Mouse (Mus musculus) neural tube, embryonic 15.5 days (tissue): ENCODE results near the gene Exoc3l2. TPM values are rescaled to one million over a fixed set of nuclear protein-coding genes. Genes with fewer than 3 reads are reported as not detected.
"Not testable (repeated sequence)": the region's sequence is repeated elsewhere in the genome, so short reads cannot be mapped to it uniquely, and the experiment has no call there.

ENCODE experiments used
- ATAC-seq: fragments of 200-750 bp; cut with Nextera tagmentation; 2 replicates; pipeline ENCODE4 v1.8.0; 2017; ENCODE audit warnings: mild to moderate bottlenecking, moderate TSS enrichment, moderate library complexity; ENCODE audit not compliant: low FRiP score
- H3K27ac ChIP-seq: fragments of 300-500 bp; sonication (generic); replicated peaks from 2 replicates; pipeline ENCODE4 v1.5.1; 2015; ENCODE audit warnings: mild to moderate bottlenecking, inconsistent platforms
- H3K27me3 ChIP-seq: fragments of 300-500 bp; sonication (generic); replicated peaks from 2 replicates; pipeline ENCODE4 v1.6.1; 2015; ENCODE audit warnings: inconsistent platforms
- H3K36me3 ChIP-seq: fragments of 300-500 bp; sonication (generic); 2 replicates; pipeline ENCODE4 v1.6.1; 2015; ENCODE audit warnings: inconsistent platforms
- H3K4me1 ChIP-seq: fragments of 300-500 bp; sonication (generic); 2 replicates; pipeline ENCODE4 v1.6.1; 2015; ENCODE audit warnings: inconsistent platforms
- H3K4me2 ChIP-seq: fragments of 300-500 bp; sonication (generic); 2 replicates; pipeline ENCODE4 v1.6.1; 2015; ENCODE audit warnings: inconsistent platforms, mild to moderate bottlenecking, moderate library complexity
- H3K4me3 ChIP-seq: fragments of 300-500 bp; sonication (generic); replicated peaks from 2 replicates; pipeline ENCODE4 v1.5.1; 2015; ENCODE audit warnings: mild to moderate bottlenecking, inconsistent platforms
- H3K9ac ChIP-seq: fragments of 300-500 bp; sonication (generic); replicated peaks from 2 replicates; pipeline ENCODE4 v1.6.1; 2015; ENCODE audit warnings: mild to moderate bottlenecking, inconsistent platforms
- H3K9me3 ChIP-seq: fragments of 300-500 bp; sonication (generic); replicated peaks from 2 replicates; pipeline ENCODE4 v1.6.1; 2016; ENCODE audit warnings: inconsistent platforms
- WGBS: fragments of 180-500 bp; shearing (Covaris S2); methylation state at CpG from one replicate; pipeline ENCODE4 v1.1.7; 2015; ENCODE audit warnings: mixed read lengths; 5-methylcytosine and 5-hydroxymethylcytosine counted together
- polyA plus RNA-seq: library from polyadenylated mRNA; unstranded; fragments of >200 nt; fragmentation: Nextera tagmentation; extraction: Ambion mirVana; gene quantifications from 2 replicates; pipeline ENCODE4 v1.2.1, GENCODE M21; 2015

The Exoc3l2 gene
- polyA plus RNA-seq, 1 experiment from 2014 or later: 1.5 TPM

DNA sequence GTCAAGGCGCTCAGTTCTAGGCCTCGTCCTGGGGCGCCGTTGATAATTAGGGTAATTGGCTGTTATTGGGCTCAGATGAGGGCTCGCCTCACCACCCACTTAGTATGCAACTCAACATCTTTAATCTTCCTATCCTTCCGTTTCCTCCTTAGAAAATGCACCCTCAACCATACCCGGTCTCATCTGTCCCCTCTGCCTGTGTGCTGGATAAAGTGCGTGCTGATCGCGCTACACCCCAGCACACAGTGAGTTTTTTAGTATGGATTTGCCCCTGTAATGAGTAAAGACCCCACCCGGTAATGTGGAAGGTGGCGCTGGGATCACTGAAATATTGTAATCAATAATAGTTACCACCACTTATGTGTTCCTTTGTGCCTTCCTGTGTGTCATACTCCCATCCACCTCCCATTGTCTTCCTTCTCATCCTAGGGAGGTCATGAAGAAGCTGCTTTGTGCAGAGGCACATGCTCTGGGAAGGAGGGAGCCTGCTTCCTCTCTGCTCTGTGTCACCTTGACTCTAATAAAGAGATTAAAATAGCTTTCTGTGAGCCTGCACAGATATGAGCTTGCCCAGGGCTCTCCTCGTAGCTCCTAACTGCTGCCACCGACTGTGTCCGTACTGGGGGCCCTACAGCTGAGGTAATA lies 45.9 kb downstream of the Exoc3l2 start:
- peak overlapping the region; percentile 85 for H3K4me2 ChIP-seq
- no peaks in the 10 kb centered on the region for H3K27me3 ChIP-seq
- H3K4me3 ChIP-seq: peak overlapping the region; percentile 70
- WGBS: 8% methylated on average over 15 of the region's 15 CpGs
- H3K9ac ChIP-seq: peak overlapping the region; percentile 81
- no peaks in the 10 kb centered on the region for H3K36me3 ChIP-seq
- peak overlapping the region; percentile 87 for H3K27ac ChIP-seq
- ATAC-seq: peak; percentile 8
- no peaks in the 10 kb centered on the region for H3K9me3 ChIP-seq
- peaks cover 22% of the 10 kb centered on the region for H3K4me1 ChIP-seq

DNA sequence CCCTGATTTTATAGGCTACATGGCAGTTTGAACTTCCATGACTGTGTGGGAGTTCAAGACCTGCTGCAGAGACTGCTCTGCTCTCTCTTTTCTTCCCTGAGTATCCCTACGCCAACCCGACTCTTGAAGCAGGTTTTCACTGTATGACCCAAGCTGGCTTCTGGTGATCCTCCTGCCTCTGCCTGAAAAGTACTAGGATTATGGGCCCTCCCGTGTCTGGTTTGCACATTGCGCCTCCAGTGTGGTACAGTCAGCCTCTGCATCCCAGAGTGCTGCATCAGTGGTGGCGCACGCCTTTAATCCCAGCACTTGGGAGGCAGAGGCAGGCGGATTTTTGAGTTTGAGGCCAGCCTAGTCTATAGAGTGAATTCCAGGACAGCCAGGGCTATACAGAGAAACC lies 46.7 kb downstream of the Exoc3l2 start:
- Histone ChIP-seq H3K4me3 (peak overlapping the region; percentile 70), H3K4me1 (peaks cover 22% of the 10 kb centered on the region), H3K9me3 (no peaks in the 10 kb centered on the region), H3K9ac (no peak overlapping the region), H3K36me3 (no peaks in the 10 kb centered on the region), H3K4me2 (peak overlapping the region; percentile 85), H3K27me3 (no peaks in the 10 kb centered on the region), H3K27ac (no peak overlapping the region)
- 96% methylated on average over 7 of the region's 7 CpGs for WGBS
- ATAC-seq: no peak

DNA sequence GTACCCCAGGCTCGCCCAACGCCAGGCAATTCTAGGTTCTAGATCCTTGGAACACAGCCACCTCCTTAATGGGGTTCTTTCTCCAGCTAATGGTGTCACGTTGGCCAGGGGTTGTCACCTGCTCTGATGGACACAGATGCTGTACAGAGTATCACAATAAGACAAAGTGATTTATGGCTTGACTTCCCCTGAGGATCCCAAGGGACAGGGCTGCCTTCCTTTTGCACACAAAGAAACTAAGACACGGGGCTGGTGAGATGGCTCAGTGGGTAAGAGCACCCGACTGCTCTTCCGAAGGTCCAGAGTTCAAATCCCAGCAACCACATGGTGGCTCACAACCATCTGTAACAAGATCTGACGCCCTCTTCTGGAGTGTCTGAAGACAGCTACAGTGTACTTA lies 48.8 kb downstream of the Exoc3l2 start:
- H3K4me1 ChIP-seq: peaks cover 21% of the 10 kb centered on the region
- H3K9ac ChIP-seq, H3K9me3 ChIP-seq, ATAC-seq, H3K4me2 ChIP-seq, H3K4me3 ChIP-seq, H3K36me3 ChIP-seq, H3K27ac ChIP-seq, H3K27me3 ChIP-seq: not testable (repeated sequence)
- 74% methylated on average over 6 of the region's 7 CpGs for WGBS

DNA sequence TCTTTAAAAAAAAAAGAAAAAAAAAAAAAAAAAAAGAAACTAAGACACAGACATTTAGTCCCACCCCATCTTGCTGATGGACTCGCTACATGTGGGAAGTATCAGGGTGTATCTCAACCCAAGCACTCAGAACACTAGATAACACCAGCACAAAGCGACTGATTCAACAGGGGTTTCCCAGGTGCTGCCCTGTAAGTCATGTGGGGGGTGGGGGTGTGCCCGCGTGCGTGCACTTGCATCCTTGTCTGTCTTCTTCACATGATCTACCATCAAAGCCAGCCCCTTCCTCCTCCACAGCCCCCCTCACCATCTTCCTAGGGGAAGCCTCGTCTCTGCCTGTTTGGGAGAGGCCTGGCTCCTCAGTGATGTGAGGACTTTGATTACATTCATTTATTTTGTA lies 49.2 kb downstream of the Exoc3l2 start:
- no peak overlapping the region for H3K4me2 ChIP-seq
- peaks cover 18% of the 10 kb centered on the region for H3K4me1 ChIP-seq
- 87% methylated on average over 6 of the region's 6 CpGs for WGBS
- H3K9ac ChIP-seq: no peak overlapping the region
- no peaks in the 10 kb centered on the region for H3K9me3 ChIP-seq
- no peak for ATAC-seq
- peaks cover 8% of the 10 kb centered on the region; the same call in 1 of the 2 replicates for H3K27me3 ChIP-seq
- H3K27ac ChIP-seq: no peak overlapping the region
- H3K4me3 ChIP-seq: no peak overlapping the region
- no peaks in the 10 kb centered on the region for H3K36me3 ChIP-seq

DNA sequence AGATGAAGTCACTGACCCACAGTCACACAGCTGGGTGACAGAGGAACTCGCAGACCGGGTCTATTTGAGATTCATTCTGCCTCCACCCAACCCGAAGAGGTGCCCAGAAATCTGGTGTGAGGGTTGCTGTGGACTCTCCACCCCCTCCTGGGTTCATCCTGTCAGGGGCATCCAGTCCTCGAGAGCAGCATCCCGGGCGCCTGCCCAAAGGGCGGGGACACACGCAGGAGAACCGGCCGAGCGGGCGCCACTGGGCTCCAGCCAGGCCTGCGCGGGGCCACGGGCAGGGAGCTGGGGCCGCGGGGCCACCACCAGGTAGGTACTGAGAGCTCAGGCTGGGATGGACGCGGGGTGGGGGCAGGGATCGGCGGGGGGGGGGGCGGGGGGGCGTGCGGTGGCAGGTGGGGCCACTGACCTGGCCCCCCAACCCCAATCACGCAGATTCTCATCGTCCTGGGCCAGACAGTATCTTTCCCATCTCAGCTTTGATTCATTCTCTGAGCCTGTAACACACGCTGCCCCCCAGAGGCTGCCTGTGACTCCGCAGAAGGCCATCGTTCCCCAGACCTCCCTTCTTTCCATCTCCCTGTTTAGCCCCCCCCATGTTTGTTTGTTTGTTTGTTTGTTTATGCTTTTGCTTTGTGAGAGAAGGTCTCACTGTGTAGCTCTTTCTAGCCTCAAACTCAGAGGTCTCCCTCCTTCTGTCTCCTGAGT lies 54.7 kb downstream of the Exoc3l2 start, which contains the start of gene Nkpd1:
TSS of gene Nkpd1 (plus strand) at position 187 of the 714 bp plus-strand sequence.
- WGBS: 8% methylated on average over 22 of the region's 29 CpGs
- H3K4me1 ChIP-seq: peaks cover 19% of the 10 kb centered on the region
- H3K27me3 ChIP-seq: peaks cover 56% of the 10 kb centered on the region
- H3K27ac ChIP-seq: no peak within 1 kb of the TSS
- peak within 1 kb of the TSS; percentile 58 for H3K4me2 ChIP-seq
- H3K9me3 ChIP-seq: no peaks in the 10 kb centered on the region
- no peaks in the 10 kb centered on the region for H3K36me3 ChIP-seq
- H3K4me3 ChIP-seq: peak within 1 kb of the TSS; percentile 18; the same call in 1 of the 2 replicates
- no peak for ATAC-seq
- peak within 1 kb of the TSS; percentile 50 for H3K9ac ChIP-seq

DNA sequence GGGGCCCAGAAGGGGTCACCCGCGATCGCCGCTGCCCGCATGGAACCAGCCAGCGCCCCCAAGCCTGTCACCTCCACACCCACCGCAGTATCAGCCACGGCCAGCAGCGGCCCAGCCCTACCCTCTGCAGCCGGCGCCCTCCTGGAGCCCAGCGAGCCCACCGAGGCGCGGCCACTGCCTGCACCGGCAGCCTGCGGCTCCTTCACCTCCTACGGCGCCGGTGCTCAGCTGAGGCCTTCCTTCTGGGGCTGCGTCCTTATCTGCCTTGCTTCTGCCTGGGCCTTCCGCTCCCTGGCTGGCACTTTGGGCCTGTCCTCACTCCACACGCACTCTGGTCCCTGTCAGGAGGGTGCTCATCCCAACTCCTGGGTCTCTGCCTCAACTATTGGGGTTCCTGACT lies 56.9 kb downstream of the Exoc3l2 start:
- Histone ChIP-seq H3K27ac (no peak overlapping the region), H3K4me2 (peak overlapping the region; percentile 51), H3K27me3 (peaks cover 78% of the 10 kb centered on the region), H3K9ac (peak overlapping the region; percentile 38; the same call in 1 of the 2 replicates), H3K4me3 (peak overlapping the region; percentile 25), H3K9me3 (no peaks in the 10 kb centered on the region), H3K4me1 (peaks cover 41% of the 10 kb centered on the region), H3K36me3 (no peaks in the 10 kb centered on the region)
- 5% methylated on average over 23 of the region's 23 CpGs for WGBS
- no peak for ATAC-seq

DNA sequence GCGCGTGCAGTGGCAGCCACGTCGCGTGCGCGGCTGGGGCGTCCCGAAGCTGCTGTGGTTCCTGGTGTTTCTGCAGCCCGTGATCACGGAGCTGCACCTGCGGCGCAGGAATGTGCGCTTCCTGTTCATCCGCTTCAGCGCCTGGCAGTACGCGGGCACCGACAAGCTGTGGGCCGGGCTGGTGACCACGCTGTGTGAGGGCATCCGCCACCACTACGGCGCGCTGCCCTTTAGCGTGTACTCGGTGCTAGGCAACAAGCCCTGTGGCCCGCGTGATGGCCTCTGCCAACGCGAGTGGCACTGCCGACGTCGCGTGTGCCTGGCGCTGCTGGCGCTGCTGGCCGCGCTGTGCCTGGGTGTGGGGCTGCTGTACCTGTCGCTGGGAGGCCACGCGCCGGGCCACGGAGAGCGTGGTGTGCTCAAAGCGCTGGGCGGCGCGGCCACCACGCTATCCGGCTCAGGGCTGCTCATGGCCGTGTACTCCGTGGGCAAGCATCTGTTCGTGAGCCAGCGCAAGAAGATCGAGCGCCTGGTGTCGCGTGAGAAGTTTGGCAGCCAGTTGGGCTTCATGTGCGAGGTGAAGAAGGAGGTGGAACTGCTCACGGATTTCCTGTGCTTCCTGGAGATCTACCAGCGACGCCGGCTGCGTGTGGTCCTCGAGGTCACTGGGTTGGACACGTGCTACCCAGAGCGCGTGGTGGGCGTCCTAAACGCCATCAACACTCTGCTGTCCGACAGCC lies 60.1 kb downstream of the Exoc3l2 start:
- H3K4me1 ChIP-seq: peaks cover 34% of the 10 kb centered on the region
- 12% methylated on average over 72 of the region's 72 CpGs for WGBS
- peak overlapping the region; percentile 45 for H3K9ac ChIP-seq
- peak; percentile 37; the same call in 1 of the 2 replicates for ATAC-seq
- H3K27ac ChIP-seq: no peak overlapping the region
- peaks cover 74% of the 10 kb centered on the region for H3K27me3 ChIP-seq
- no peaks in the 10 kb centered on the region for H3K36me3 ChIP-seq
- peak overlapping the region; percentile 87 for H3K4me2 ChIP-seq
- H3K9me3 ChIP-seq: no peaks in the 10 kb centered on the region
- H3K4me3 ChIP-seq: peak overlapping the region; percentile 41

DNA sequence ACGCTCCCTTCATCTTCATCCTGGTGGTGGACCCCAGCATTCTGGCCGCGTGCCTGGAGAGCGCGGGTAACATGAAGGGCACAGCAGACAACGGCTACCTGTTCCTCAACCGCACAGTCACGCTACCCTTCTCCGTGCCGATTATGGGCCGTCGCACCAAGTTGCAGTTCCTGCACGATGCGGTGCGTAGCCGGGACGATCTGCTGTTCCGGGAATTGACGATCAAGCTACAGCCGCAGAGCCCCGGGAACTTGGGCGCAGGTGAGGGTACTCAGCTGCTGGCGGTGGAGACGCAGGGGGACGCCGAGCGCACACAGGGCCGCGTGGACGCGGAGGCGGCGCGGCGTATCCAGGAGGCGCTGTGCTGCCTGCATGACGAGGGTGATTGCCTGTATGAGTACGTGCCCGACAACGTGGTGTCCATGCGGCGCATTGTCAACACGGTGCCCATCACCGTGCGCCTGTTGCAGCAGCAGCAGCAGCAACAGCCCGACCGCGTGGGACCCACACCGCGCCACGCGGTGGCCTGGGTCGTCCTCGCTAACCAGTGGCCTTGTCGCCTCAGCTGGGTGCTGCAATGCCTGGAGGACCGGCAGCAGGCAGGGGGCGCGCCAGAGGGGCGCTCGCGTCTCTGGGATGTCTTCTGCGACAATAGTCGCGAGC lies 60.8 kb downstream of the Exoc3l2 start:
- peak; percentile 59 for ATAC-seq

DNA sequence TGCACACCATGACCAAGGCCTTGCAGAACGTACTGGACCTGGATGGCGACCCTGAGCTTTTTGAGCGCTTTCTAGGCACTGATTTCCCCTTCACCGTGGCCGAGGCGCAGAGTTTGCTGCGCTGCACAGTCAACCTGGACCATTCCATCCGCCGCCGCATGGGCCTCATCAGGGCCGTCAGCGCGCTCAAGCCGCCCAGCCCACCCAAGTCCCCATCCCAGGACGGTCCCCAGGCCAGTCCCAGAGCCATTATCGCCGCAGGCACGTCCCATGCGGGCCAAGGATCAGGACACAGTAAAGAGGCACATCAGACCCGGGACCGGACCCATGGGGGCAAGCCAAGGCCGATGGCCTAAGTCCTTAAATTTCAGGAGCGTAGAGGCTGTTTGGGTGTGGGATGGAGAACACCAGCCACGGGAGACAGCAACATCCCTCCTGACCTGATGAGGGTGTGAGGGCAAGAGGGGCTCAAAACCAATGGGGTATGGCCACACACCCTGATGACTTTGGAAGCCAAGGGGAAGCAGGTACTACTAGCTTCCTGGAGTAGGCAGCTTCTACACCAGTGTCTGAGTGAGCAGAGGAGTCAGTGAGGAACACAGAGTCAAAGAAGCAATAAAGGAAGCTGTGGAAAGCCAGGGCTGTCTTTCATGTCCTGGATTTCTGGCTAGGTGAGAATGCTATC lies 61.4 kb downstream of the Exoc3l2 start:
- no peak overlapping the region for H3K27ac ChIP-seq
- H3K27me3 ChIP-seq: peaks cover 60% of the 10 kb centered on the region

More for the DNA sequence above, 60.8 kb downstream of the Exoc3l2 start:
- Histone ChIP-seq H3K36me3 (peaks cover 1% of the 10 kb centered on the region; the same call in 1 of the 2 replicates), H3K27me3 (peaks cover 67% of the 10 kb centered on the region), H3K9ac (peak overlapping the region; percentile 45), H3K4me2 (peak overlapping the region; percentile 87), H3K4me1 (peaks cover 34% of the 10 kb centered on the region), H3K9me3 (no peaks in the 10 kb centered on the region), H3K4me3 (peak overlapping the region; percentile 41), H3K27ac (no peak overlapping the region)
- 2% methylated on average over 64 of the region's 64 CpGs for WGBS

DNA sequence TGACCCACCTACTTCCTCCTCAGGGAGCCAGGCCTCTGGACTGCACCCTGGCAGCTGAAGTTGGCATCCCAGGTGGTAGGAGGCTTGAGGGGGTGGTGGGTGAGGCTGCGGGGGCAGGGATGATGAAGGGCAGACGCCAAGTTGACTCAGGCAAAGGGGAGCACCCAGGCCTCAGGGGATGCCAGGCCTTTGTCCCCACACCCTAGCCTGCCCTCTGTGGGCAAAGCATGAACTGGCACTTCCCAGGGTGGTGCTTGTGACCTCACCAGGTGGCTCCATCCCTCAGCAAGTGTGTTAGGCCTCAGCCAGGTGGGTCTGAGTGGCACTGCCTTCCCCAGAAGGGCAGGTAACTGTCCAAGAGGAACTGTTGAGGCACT lies 62.0 kb downstream of the Exoc3l2 start:
- H3K4me1 ChIP-seq: peaks cover 28% of the 10 kb centered on the region
- H3K9ac ChIP-seq: no peak overlapping the region
- peaks cover 55% of the 10 kb centered on the region for H3K27me3 ChIP-seq
- H3K36me3 ChIP-seq: peaks cover 13% of the 10 kb centered on the region
- no peaks in the 10 kb centered on the region for H3K9me3 ChIP-seq
- WGBS: 74% methylated on average over 2 of the region's 2 CpGs
- H3K4me2 ChIP-seq: peak overlapping the region; percentile 87; the same call in 1 of the 2 replicates
- H3K27ac ChIP-seq: no peak overlapping the region
- no peak for ATAC-seq
- no peak overlapping the region for H3K4me3 ChIP-seq

More for the DNA sequence above, 61.4 kb downstream of the Exoc3l2 start:
- peak overlapping the region; percentile 45 for H3K9ac ChIP-seq
- peaks cover 8% of the 10 kb centered on the region for H3K36me3 ChIP-seq
- peak overlapping the region; percentile 87 for H3K4me2 ChIP-seq
- peaks cover 34% of the 10 kb centered on the region for H3K4me1 ChIP-seq
- 14% methylated on average over 24 of the region's 24 CpGs for WGBS
- ATAC-seq: peak; percentile 42
- peak overlapping the region; percentile 41 for H3K4me3 ChIP-seq
- no peaks in the 10 kb centered on the region for H3K9me3 ChIP-seq

DNA sequence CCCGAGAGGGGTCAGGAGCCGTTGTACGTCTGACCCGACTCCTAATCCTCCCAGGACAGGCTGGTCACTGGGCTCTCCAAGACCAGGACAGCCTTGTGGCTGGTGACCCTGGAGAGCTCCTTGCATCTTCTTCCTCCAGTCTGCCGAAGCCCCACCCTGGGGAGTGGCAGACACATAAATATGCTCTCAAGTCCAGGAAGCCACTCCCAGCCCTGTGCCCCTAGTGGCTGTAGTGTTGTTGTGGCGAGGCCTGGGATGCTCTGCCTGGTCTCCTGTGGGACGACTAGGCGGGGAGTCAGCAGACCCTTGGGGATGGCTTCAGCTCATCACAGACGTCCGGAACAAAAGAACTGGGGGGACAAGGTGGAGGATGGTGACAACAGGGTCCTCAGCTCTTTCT lies 67.9 kb downstream of the Exoc3l2 start:
- H3K4me1 ChIP-seq: no peaks in the 10 kb centered on the region
- no peak for ATAC-seq
- no peaks in the 10 kb centered on the region for H3K9me3 ChIP-seq
- H3K4me2 ChIP-seq: no peak overlapping the region
- H3K4me3 ChIP-seq: no peak overlapping the region
- no peak overlapping the region for H3K27ac ChIP-seq
- no peaks in the 10 kb centered on the region for H3K27me3 ChIP-seq
- no peak overlapping the region for H3K9ac ChIP-seq
- H3K36me3 ChIP-seq: peaks cover 59% of the 10 kb centered on the region
- 74% methylated on average over 10 of the region's 10 CpGs for WGBS
